Mouse (Mus musculus) C2C12 (cell line): ENCODE measurements around the gene Arhgef7.

Source experiments
- CEBPB ChIP-seq: IDR thresholded peaks from one replicate; pipeline ENCODE4 v1.6.1; 2011; ENCODE audit warnings: low read depth, mild to moderate bottlenecking, control low read depth, moderate library complexity
- CTCF ChIP-seq: IDR thresholded peaks from one replicate; pipeline ENCODE4 v1.5.1; 2011; ENCODE audit not compliant: control insufficient read depth, insufficient read depth, insufficient read length
- FOSL1 ChIP-seq: IDR thresholded peaks from one replicate; pipeline ENCODE4 v1.8.0; 2011; ENCODE audit warnings: mild to moderate bottlenecking, low read length; ENCODE audit not compliant: poor library complexity, insufficient read depth, severe bottlenecking
- MAX ChIP-seq: IDR thresholded peaks from one replicate; pipeline ENCODE4 v1.6.1; 2011; ENCODE audit warnings: mild to moderate bottlenecking, control low read depth
- MYOD1 ChIP-seq: IDR thresholded peaks from one replicate; pipeline ENCODE4 v1.6.1; 2011; ENCODE audit warnings: low read depth; ENCODE audit not compliant: control insufficient read depth, insufficient read length
- MYOG ChIP-seq: IDR thresholded peaks from one replicate; pipeline ENCODE4 v1.6.1; 2011; ENCODE audit not compliant: control insufficient read depth, insufficient read length; ENCODE audit errors: extremely low read depth
- USF1 ChIP-seq: IDR thresholded peaks from one replicate; pipeline ENCODE4 v1.6.1; 2011; ENCODE audit warnings: low read depth, mild to moderate bottlenecking, control low read depth, moderate library complexity

DNA sequence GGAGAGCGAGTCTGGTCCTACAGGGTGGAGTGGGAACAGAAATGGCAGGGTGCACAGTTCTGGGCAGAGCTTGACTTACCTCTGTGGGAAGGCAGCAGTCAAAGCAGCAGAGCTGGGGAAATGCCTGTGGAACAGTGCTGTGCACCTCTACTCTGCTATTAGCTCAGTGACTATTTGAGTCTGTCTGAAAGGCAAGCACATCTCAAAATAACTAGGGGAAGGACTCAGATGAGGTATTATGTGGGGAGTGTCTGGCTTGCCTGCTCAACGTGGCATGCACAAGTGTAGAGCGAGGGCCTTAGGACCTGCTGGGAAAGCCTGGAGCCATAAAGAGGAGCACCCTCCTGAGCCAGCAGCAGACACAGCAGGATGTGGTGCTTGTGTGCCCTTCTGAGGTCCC, 79.8 kb downstream of the Arhgef7 start:
- TF ChIP-seq MYOG (no peak), CTCF (no peak), CEBPB (no peak), MAX (no peak), USF1 (no peak), MYOD1 (no peak), FOSL1 (no peak)
